Mouse (Mus musculus) G1E (cell line): ENCODE data around the gene Icos. TPM values are rescaled to one million over a fixed set of nuclear protein-coding genes. Genes with fewer than 3 reads are reported as not detected.

Experiments used
- ATAC-seq: 2 replicates; pipeline ENCODE4 v1.8.0; 2016; ENCODE audit warnings: mild to moderate bottlenecking; ENCODE audit not compliant: insufficient number of reproducible peaks, poor library complexity, low FRiP score, severe bottlenecking; ENCODE audit errors: extremely low read depth
- DNase-seq: peaks from one replicate; pipeline ENCODE4 v3.0.0; 2012; ENCODE audit warnings: low spot score
- H3K27me3 ChIP-seq: 2 replicates; pipeline ENCODE4 v1.6.1; 2012; ENCODE audit warnings: mild to moderate bottlenecking, low read length, inconsistent platforms; ENCODE audit not compliant: insufficient read depth
- H3K36me3 ChIP-seq: replicated peaks from 2 replicates; pipeline ENCODE3; 2012; ENCODE audit warnings: mild to moderate bottlenecking, inconsistent platforms
- H3K4me1 ChIP-seq: 2 replicates; pipeline ENCODE4 v1.6.1; 2012; ENCODE audit warnings: low read depth, low read length, inconsistent platforms, mixed read lengths; ENCODE audit not compliant: insufficient read depth
- H3K4me3 ChIP-seq: 2 replicates; pipeline ENCODE4 v1.5.1; 2012; ENCODE audit warnings: low read depth, mild to moderate bottlenecking, inconsistent platforms, low read length, moderate library complexity, mixed read lengths
- H3K9me3 ChIP-seq: replicated peaks from 2 replicates; pipeline ENCODE4 v1.6.1; 2012; ENCODE audit warnings: inconsistent platforms
- CTCF ChIP-seq: IDR thresholded peaks from 2 replicates; pipeline ENCODE4 v1.5.1; 2012; ENCODE audit warnings: low read depth, low read length, inconsistent platforms, mixed read lengths
- GATA1 ChIP-seq: IDR thresholded peaks from 2 replicates; pipeline ENCODE4 v1.6.1; 2012; ENCODE audit warnings: borderline replicate concordance, low read length, inconsistent platforms, mixed read lengths
- GATA2 ChIP-seq: IDR thresholded peaks from 2 replicates; pipeline ENCODE4 v1.6.1; 2012; ENCODE audit warnings: low read depth, low read length, inconsistent platforms, borderline replicate concordance
- POLR2AphosphoS5 ChIP-seq: IDR thresholded peaks from 2 replicates; pipeline ENCODE4 v1.6.1; 2012; ENCODE audit warnings: low read depth, low read length, inconsistent platforms; ENCODE audit not compliant: insufficient replicate concordance
- TAL1 ChIP-seq: conservative IDR thresholded peaks from 2 replicates; pipeline ENCODE4 v1.6.1; 2012; ENCODE audit warnings: low read depth, low read length, inconsistent platforms, mixed read lengths
- polyA plus RNA-seq: library from polyadenylated mRNA; stranded (reverse); fragments of >175 nt; gene quantifications from 2 replicates; pipeline ENCODE4 v1.2.3, GENCODE M21; 2012
- total RNA-seq, 2 experiments: library from RNA; stranded (forward) in 1 of 2; stranded (reverse) in 1 of 2; fragments of 200-1000 nt in 1 of 2; fragments of >200 nt in 1 of 2; fragmentation: Nextera tagmentation in 1 of 2; gene quantifications; 2 replicates each; pipeline ENCODE4 v1.2.3; 2014 to 2017

Icos gene
- total and polyA plus RNA-seq, 3 experiments, result 0.33 TPM; not detected in 2

DNA sequence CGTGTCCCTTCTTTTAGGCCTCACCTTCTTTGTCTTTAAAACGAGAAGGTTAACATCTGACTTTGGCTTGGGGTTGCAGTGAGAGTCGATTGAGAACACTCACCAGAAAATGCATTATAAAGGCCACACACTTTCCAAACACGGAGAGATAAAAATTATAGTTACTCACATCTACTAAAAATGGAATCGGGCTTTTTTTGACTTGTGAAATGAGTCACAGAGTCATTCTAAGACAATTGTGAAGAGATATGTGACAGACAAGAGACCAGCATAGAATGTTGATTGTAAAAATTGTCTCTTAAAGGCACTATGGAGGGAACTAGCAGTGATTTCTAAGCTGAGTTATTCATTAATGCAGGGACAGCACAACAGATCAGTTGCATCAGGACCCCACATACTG, 38.8 kb upstream of the Icos start:
- DNase-seq (no peak), ATAC-seq (no peak)
- Histone ChIP-seq H3K9me3 (no peaks in the 10 kb centered on the region), H3K36me3 (no peaks in the 10 kb centered on the region), H3K4me3 (no peak overlapping the region), H3K4me1 (no peaks in the 10 kb centered on the region), H3K27me3 (peaks cover 3% of the 10 kb centered on the region; the same call in 1 of the 2 replicates)
- TF ChIP-seq GATA1 (no peak), CTCF (no peak), TAL1 (no peak), POLR2AphosphoS5 (no peak), GATA2 (no peak)

- Histone ChIP-seq H3K4me1 (no peaks in the 10 kb centered on the region), H3K36me3 (no peaks in the 10 kb centered on the region), H3K4me3 (no peak overlapping the region), H3K27me3 (peaks cover 3% of the 10 kb centered on the region; the same call in 1 of the 2 replicates), H3K9me3 (no peaks in the 10 kb centered on the region)
- no peak for ATAC-seq
- TF ChIP-seq CTCF (no peak), GATA1 (no peak), GATA2 (no peak)
- no peak for DNase-seq
Measured at GRCm38 (mm10) chr1:60940023-60940422, 37.7 kb upstream of the Icos start.

DNA sequence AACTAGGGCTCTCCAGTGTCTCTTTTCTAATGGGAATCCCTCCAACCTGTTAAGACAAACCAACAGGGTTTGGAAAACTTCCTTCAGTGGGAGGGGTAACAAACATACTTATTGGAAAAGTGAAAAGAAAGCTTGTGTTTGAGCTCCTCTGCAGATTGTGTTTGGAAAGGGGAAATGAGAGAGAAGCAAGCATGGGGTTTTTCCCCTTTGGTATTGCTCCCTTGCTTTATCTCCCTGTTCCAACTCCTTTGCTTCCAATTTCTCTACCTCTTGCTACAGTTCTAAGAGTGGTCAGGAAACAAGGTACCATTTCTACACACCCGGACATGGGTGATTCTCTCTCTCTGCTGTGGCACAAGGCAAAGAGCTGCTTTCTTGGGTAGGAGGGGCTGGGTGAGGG, 37.1 kb upstream of the Icos start:
- Histone ChIP-seq H3K4me1 (no peaks in the 10 kb centered on the region), H3K36me3 (no peaks in the 10 kb centered on the region), H3K4me3 (no peak overlapping the region), H3K9me3 (no peaks in the 10 kb centered on the region), H3K27me3 (peaks cover 3% of the 10 kb centered on the region; the same call in 1 of the 2 replicates)
- ATAC-seq (no peak), DNase-seq (no peak)
- TF ChIP-seq GATA1, result no peak
- TF ChIP-seq CTCF, result no peak
- TF ChIP-seq TAL1, result no peak
- TF ChIP-seq POLR2AphosphoS5, result no peak
- TF ChIP-seq GATA2, result no peak

DNA sequence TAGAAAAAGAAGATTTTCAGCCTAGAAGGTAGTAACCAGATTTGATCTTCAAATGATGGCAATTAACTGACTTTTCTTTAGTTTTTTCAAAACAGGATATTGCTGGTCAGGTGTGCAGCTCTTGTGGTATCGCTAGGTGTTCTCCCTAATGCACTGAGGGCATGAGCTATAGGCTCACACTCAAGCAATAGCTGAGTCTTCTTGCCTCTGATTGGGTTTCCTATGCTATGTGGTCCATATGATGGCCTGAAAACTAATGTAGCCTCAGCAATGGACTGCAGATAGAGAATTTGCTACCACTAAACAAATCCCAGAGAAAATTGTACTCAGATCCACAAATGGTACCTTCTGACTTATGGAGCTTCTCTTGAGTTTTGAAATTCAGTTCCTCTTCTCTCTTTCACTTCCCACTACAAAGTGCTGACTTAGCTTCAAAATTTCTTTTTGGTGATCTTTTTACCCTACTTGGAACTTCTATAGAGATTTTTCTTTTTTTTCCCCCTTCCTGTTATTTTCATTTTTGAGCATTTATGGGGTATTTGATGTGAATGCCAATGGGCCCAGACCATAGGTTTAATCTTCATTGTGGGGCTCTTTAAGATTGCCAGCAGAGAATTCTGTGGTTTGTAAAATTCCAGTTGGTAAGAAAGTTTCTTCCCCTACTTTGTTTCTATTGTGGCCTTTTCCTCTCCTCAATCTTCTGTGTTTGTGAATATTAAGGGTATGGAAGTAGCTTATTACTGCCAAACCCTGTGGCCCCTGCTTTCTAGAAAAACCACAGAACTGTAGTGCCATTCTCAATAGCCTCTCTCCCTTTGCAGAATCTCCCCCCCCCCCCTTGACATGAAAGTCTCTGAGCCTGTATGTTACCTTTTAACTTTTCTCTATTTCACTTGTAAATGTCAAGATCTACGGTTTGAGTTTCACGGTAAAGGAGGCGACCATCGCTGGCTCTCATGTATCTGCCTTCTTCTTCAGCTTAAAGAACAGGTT, 36.4 kb upstream of the Icos start:
- Histone ChIP-seq H3K27me3 (peaks cover 3% of the 10 kb centered on the region; the same call in 1 of the 2 replicates), H3K9me3 (no peaks in the 10 kb centered on the region), H3K4me3 (no peak overlapping the region), H3K4me1 (no peaks in the 10 kb centered on the region), H3K36me3 (no peaks in the 10 kb centered on the region)
- TF ChIP-seq POLR2AphosphoS5 (no peak), GATA1 (no peak), TAL1 (no peak), CTCF (no peak)
- DNase-seq (no peak), ATAC-seq (no peak)

DNA sequence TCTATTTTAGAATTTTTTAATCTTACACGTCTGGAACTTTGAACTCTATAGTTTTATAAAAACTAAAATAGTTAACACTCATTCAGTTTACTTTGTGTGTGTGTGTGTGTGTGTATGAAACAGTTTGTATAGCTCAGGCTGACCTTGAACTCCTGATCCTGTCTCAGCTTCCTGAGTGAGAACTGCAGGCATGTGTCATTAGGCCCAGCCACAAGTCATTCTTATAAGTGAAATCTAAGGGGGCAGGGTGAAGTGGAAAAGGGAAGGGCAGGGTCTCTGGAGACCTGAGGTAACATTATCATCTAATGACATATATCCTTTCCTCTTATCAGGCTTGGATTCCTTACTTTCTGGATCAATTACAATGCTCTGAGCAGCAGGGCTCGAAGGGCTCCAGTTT, 34.8 kb upstream of the Icos start:
- TF ChIP-seq GATA1, result no peak
- TF ChIP-seq TAL1, result no peak
- no peak for TF ChIP-seq GATA2
- no peak for TF ChIP-seq CTCF
- TF ChIP-seq POLR2AphosphoS5, result no peak
- H3K36me3 ChIP-seq, result no peaks in the 10 kb centered on the region
- no peak overlapping the region for H3K4me3 ChIP-seq
- ATAC-seq (no peak), DNase-seq (no peak)
- H3K9me3 ChIP-seq, result no peaks in the 10 kb centered on the region
- no peaks in the 10 kb centered on the region; the same call in 1 of the 2 replicates for H3K27me3 ChIP-seq
- no peaks in the 10 kb centered on the region for H3K4me1 ChIP-seq

DNA sequence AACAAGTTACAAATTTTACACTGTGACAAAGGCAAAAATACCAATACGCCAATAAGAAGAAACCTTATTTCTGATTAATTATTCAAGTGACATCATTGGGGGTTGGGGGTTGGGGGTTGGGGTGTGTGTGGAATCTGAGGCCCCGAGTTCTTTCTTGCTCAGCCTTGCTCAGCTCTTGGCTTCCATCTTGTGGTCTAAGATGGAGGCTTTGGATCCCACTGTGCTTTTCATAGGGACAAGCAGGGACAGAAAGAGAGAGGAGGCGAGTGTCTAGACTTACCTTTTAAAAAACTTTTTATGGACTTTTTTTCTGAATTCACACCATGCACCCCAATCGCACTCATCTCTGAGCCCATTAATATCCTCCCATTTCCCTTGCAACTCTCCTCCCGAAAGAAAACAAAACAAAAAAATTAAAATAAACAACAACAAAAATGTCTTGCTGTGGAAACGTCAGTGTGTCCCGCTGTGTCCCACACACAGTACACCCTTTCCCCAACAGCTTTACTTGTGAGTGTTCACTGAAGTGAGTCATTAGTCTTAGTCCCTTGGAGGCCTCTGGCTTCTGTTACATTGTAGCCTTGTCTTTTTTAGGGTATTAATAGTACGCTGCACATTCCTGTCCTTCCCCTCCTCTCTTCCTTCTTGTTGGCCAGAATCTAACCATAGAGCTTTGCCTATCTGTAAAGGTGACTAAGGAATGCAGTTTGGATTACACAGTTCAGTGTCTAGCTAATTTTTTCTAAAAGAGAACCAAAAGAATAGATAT, 31.9 kb upstream of the Icos start:
- Histone ChIP-seq H3K4me3 (no peak overlapping the region), H3K4me1 (no peaks in the 10 kb centered on the region), H3K27me3 (peaks cover 7% of the 10 kb centered on the region; the same call in 1 of the 2 replicates), H3K36me3 (no peaks in the 10 kb centered on the region), H3K9me3 (no peaks in the 10 kb centered on the region)
- no peak for TF ChIP-seq GATA2
- no peak for TF ChIP-seq CTCF
- no peak for TF ChIP-seq TAL1
- no peak for TF ChIP-seq GATA1
- TF ChIP-seq POLR2AphosphoS5, result no peak
- no peak for ATAC-seq
- DNase-seq, result no peak
